Mouse (Mus musculus): ENCODE data around the gene Lama4. TPM values are rescaled to one million over a fixed set of nuclear protein-coding genes. Genes with fewer than 3 reads are reported as not detected.
A peak's percentile ranks its signal among the peaks of the same experiment; 100 is the strongest.

Lama4 gene
- polyA plus RNA-seq (2014; fragmentation: Nextera tagmentation; extraction: Ambion mirVana), result 40.9 and 71.5 TPM in 2 replicates

GRCm38 (mm10) chr10:38965075-38965781, at the start of gene Lama4:
Gene Lama4 (plus strand): TSS chr10:38965515.
- Histone ChIP-seq H3K27ac (ENCODE audit: low read depth, low read length) (peak within 1 kb of the TSS; percentile 67), H3K9me3 (ENCODE audit: control insufficient read depth, low read length) (no peaks in the 10 kb centered on the region), H3K4me1 (ENCODE audit: control insufficient read depth, insufficient read depth, low read length) (peaks cover 13% of the 10 kb centered on the region), H3K4me3 (ENCODE audit: low read length) (peak within 1 kb of the TSS; percentile 63), H3K9ac (ENCODE audit: low read depth, low read length) (peak within 1 kb of the TSS; percentile 67), H3K36me3 (ENCODE audit: control insufficient read depth, insufficient read depth, low read length) (no peaks in the 10 kb centered on the region), H3K27me3 (ENCODE audit: control insufficient read depth, insufficient read depth, low read length) (no peaks in the 10 kb centered on the region), H3K4me2 (replicated peaks; ENCODE audit: low read depth, low read length) (peak within 1 kb of the TSS; percentile 77)
- WGBS, result 3% methylated on average over 24 of the region's 24 CpGs
- peak; percentile 82 for ATAC-seq (ENCODE audit: low FRiP score, low TSS enrichment)

- 51% methylated on average over 4 of the region's 4 CpGs for WGBS
- no peak overlapping the region for H3K27ac ChIP-seq (ENCODE audit: low read depth, low read length)
- no peak overlapping the region for H3K9ac ChIP-seq (ENCODE audit: low read depth, low read length)
- no peaks in the 10 kb centered on the region for H3K27me3 ChIP-seq (ENCODE audit: control insufficient read depth, insufficient read depth, low read length)
- H3K9me3 ChIP-seq (ENCODE audit: control insufficient read depth, low read length), result no peaks in the 10 kb centered on the region
- no peaks in the 10 kb centered on the region for H3K4me1 ChIP-seq (ENCODE audit: control insufficient read depth, insufficient read depth, low read length)
- no peaks in the 10 kb centered on the region for H3K36me3 ChIP-seq (ENCODE audit: control insufficient read depth, insufficient read depth, low read length)
- no peak overlapping the region for H3K4me3 ChIP-seq (ENCODE audit: low read length)
- ATAC-seq (ENCODE audit: low FRiP score, low TSS enrichment), result no peak
- H3K4me2 ChIP-seq (replicated peaks; ENCODE audit: low read depth, low read length), result no peak overlapping the region
These were observed 49.2 kb upstream of the Lama4 start for GRCm38 (mm10) chr10:38916027-38916617.

GRCm38 (mm10) chr10:38928940-38929697, 36.2 kb upstream of the Lama4 start:
- Histone ChIP-seq H3K9me3 (ENCODE audit: control insufficient read depth, low read length) (peaks cover 3% of the 10 kb centered on the region; the same call in 1 of the 2 replicates), H3K9ac (ENCODE audit: low read depth, low read length) (no peak overlapping the region), H3K36me3 (ENCODE audit: control insufficient read depth, insufficient read depth, low read length) (no peaks in the 10 kb centered on the region), H3K4me1 (ENCODE audit: control insufficient read depth, insufficient read depth, low read length) (no peaks in the 10 kb centered on the region), H3K4me3 (ENCODE audit: low read length) (no peak overlapping the region), H3K27ac (ENCODE audit: low read depth, low read length) (no peak overlapping the region), H3K4me2 (replicated peaks; ENCODE audit: low read depth, low read length) (no peak overlapping the region), H3K27me3 (ENCODE audit: control insufficient read depth, insufficient read depth, low read length) (no peaks in the 10 kb centered on the region)
- no peak for ATAC-seq (ENCODE audit: low FRiP score, low TSS enrichment)
- WGBS, result 88% methylated on average over 6 of the region's 6 CpGs

- ATAC-seq (ENCODE audit: low FRiP score, low TSS enrichment), result no peak
- no peaks in the 10 kb centered on the region for H3K27me3 ChIP-seq (ENCODE audit: control insufficient read depth, insufficient read depth, low read length)
- no peaks in the 10 kb centered on the region for H3K36me3 ChIP-seq (ENCODE audit: control insufficient read depth, insufficient read depth, low read length)
- H3K27ac ChIP-seq (ENCODE audit: low read depth, low read length), result no peak overlapping the region
- no peaks in the 10 kb centered on the region for H3K4me1 ChIP-seq (ENCODE audit: control insufficient read depth, insufficient read depth, low read length)
- no peak overlapping the region for H3K9ac ChIP-seq (ENCODE audit: low read depth, low read length)
- 74% methylated on average over 2 of the region's 2 CpGs for WGBS
- H3K4me3 ChIP-seq (ENCODE audit: low read length), result no peak overlapping the region
- no peaks in the 10 kb centered on the region for H3K9me3 ChIP-seq (ENCODE audit: control insufficient read depth, low read length)
- no peak overlapping the region for H3K4me2 ChIP-seq (replicated peaks; ENCODE audit: low read depth, low read length)
These were observed 20.6 kb upstream of the Lama4 start for GRCm38 (mm10) chr10:38944701-38945100.

- Histone ChIP-seq H3K4me2 (replicated peaks; ENCODE audit: low read depth, low read length) (no peak overlapping the region), H3K27ac (ENCODE audit: low read depth, low read length) (no peak overlapping the region), H3K4me3 (ENCODE audit: low read length) (no peak overlapping the region), H3K27me3 (ENCODE audit: control insufficient read depth, insufficient read depth, low read length) (no peaks in the 10 kb centered on the region), H3K4me1 (ENCODE audit: control insufficient read depth, insufficient read depth, low read length) (0 out of 2 replicates have a peak, but pooled peaks cover 3% of the 10 kb centered on the region), H3K36me3 (ENCODE audit: control insufficient read depth, insufficient read depth, low read length) (no peaks in the 10 kb centered on the region), H3K9ac (ENCODE audit: low read depth, low read length) (no peak overlapping the region), H3K9me3 (ENCODE audit: control insufficient read depth, low read length) (no peaks in the 10 kb centered on the region)
- 55% methylated on average over 2 of the region's 2 CpGs for WGBS
- ATAC-seq (ENCODE audit: low FRiP score, low TSS enrichment), result no peak
These were observed 3.4 kb upstream of the Lama4 start for GRCm38 (mm10) chr10:38961920-38962319.

GRCm38 (mm10) chr10:38964719-38965074, 618 bp upstream of the Lama4 start:
- Histone ChIP-seq H3K9me3 (ENCODE audit: control insufficient read depth, low read length) (no peaks in the 10 kb centered on the region), H3K4me1 (ENCODE audit: control insufficient read depth, insufficient read depth, low read length) (peaks cover 11% of the 10 kb centered on the region), H3K27me3 (ENCODE audit: control insufficient read depth, insufficient read depth, low read length) (no peaks in the 10 kb centered on the region), H3K36me3 (ENCODE audit: control insufficient read depth, insufficient read depth, low read length) (no peaks in the 10 kb centered on the region), H3K4me3 (ENCODE audit: low read length) (no peak overlapping the region; the same call in 1 of the 2 replicates), H3K4me2 (replicated peaks; ENCODE audit: low read depth, low read length) (peak overlapping the region; percentile 77; the same call in 1 of the 2 replicates), H3K9ac (ENCODE audit: low read depth, low read length) (no peak overlapping the region), H3K27ac (ENCODE audit: low read depth, low read length) (0 out of 2 replicates have a peak overlapping the region, but pooled peaks have one; percentile 67)
- WGBS, result 78% methylated on average over 4 of the region's 4 CpGs
- no peak for ATAC-seq (ENCODE audit: low FRiP score, low TSS enrichment)

- peak overlapping the region; percentile 77 for H3K4me2 ChIP-seq (replicated peaks; ENCODE audit: low read depth, low read length)
- H3K36me3 ChIP-seq (ENCODE audit: control insufficient read depth, insufficient read depth, low read length), result no peaks in the 10 kb centered on the region
- WGBS, result under 1% methylated on average over 13 of the region's 14 CpGs
- no peaks in the 10 kb centered on the region for H3K27me3 ChIP-seq (ENCODE audit: control insufficient read depth, insufficient read depth, low read length)
- ATAC-seq (ENCODE audit: low FRiP score, low TSS enrichment), result peak; percentile 41; the same call in 1 of the 2 replicates
- H3K4me1 ChIP-seq (ENCODE audit: control insufficient read depth, insufficient read depth, low read length), result peaks cover 13% of the 10 kb centered on the region
- peak overlapping the region; percentile 67 for H3K9ac ChIP-seq (ENCODE audit: low read depth, low read length)
- H3K27ac ChIP-seq (ENCODE audit: low read depth, low read length), result peak overlapping the region; percentile 67
- peak overlapping the region; percentile 63 for H3K4me3 ChIP-seq (ENCODE audit: low read length)
- no peaks in the 10 kb centered on the region for H3K9me3 ChIP-seq (ENCODE audit: control insufficient read depth, low read length)
These were observed 542 bp downstream of the Lama4 start for GRCm38 (mm10) chr10:38965857-38966256.

- ATAC-seq (ENCODE audit: low FRiP score, low TSS enrichment), result no peak
- Histone ChIP-seq H3K9ac (ENCODE audit: low read depth, low read length) (peak overlapping the region; percentile 67; the same call in 1 of the 2 replicates), H3K4me2 (replicated peaks; ENCODE audit: low read depth, low read length) (peak overlapping the region; percentile 77), H3K9me3 (ENCODE audit: control insufficient read depth, low read length) (no peaks in the 10 kb centered on the region), H3K4me3 (ENCODE audit: low read length) (peak overlapping the region; percentile 63), H3K36me3 (ENCODE audit: control insufficient read depth, insufficient read depth, low read length) (no peaks in the 10 kb centered on the region), H3K27ac (ENCODE audit: low read depth, low read length) (0 out of 2 replicates have a peak overlapping the region, but pooled peaks have one; percentile 67), H3K4me1 (ENCODE audit: control insufficient read depth, insufficient read depth, low read length) (peaks cover 13% of the 10 kb centered on the region), H3K27me3 (ENCODE audit: control insufficient read depth, insufficient read depth, low read length) (no peaks in the 10 kb centered on the region)
- WGBS, result 24% methylated on average over 2 of the region's 2 CpGs
These were observed 1.3 kb downstream of the Lama4 start for GRCm38 (mm10) chr10:38966646-38967045.

Data from kidney, embryonic 14.5 days (tissue).